Mouse (Mus musculus) liver, embryonic 14.5 days (tissue): ENCODE data around the gene Snx18. TPM values are rescaled to one million over a fixed set of nuclear protein-coding genes. Genes with fewer than 3 reads are reported as not detected.

Experiments
- ATAC-seq: fragments of 200-750 bp; cut with Nextera tagmentation; 2 replicates; pipeline ENCODE4 v1.8.0; 2017; ENCODE audit warnings: moderate number of reproducible peaks, mild to moderate bottlenecking, moderate library complexity; ENCODE audit not compliant: insufficient read depth
- DNase-seq, 3 experiments: peaks; one replicate each; pipeline ENCODE4 v3.0.0-alpha.2; 2012 to 2013; ENCODE audit warnings: low read depth in 3 of 3, low spot score in 3 of 3
- H3K27ac ChIP-seq: fragments of 300-500 bp; sonication (generic); 2 replicates; pipeline ENCODE4 v1.5.1; 2014; ENCODE audit warnings: moderate library complexity, mild to moderate bottlenecking, control low read depth, inconsistent platforms
- H3K27me3 ChIP-seq: fragments of 300-500 bp; sonication (generic); 2 replicates; pipeline ENCODE4 v1.6.1; 2014; ENCODE audit warnings: mild to moderate bottlenecking, low read length, moderate library complexity; ENCODE audit not compliant: control insufficient read depth, insufficient read depth
- H3K36me3 ChIP-seq: fragments of 300-500 bp; sonication (generic); replicated peaks from 2 replicates; pipeline ENCODE4 v1.6.1; 2014; ENCODE audit warnings: low read depth; ENCODE audit not compliant: control insufficient read depth, insufficient read depth
- H3K4me1 ChIP-seq, 2 experiments: fragments of 200-500 bp in 1 of 2; fragments of 300-500 bp in 1 of 2; sonication (generic) in 1 of 2; replicated peaks; 2 replicates each; pipeline ENCODE4 v1.6.1; 2012 to 2014; ENCODE audit warnings: antibody characterized with exemption in 1 of 2, inconsistent platforms in 1 of 2, low read length in 1 of 2; ENCODE audit not compliant: control insufficient read depth in 2 of 2, insufficient read depth in 2 of 2
- H3K4me2 ChIP-seq: fragments of 300-500 bp; sonication (generic); 2 replicates; pipeline ENCODE4 v1.6.1; 2014; ENCODE audit warnings: low read depth, mild to moderate bottlenecking, control low read depth, moderate library complexity
- H3K4me3 ChIP-seq, 2 experiments: fragments of 200-500 bp in 1 of 2; fragments of 300-500 bp in 1 of 2; sonication (generic) in 1 of 2; 2 replicates each; pipeline ENCODE4 v1.5.1; 2012 to 2014; ENCODE audit warnings: low read depth in 2 of 2, low read length in 2 of 2, mild to moderate bottlenecking in 2 of 2, control low read depth in 1 of 2, inconsistent platforms in 1 of 2, moderate library complexity in 1 of 2; ENCODE audit not compliant: insufficient read depth in 1 of 2
- H3K9ac ChIP-seq: fragments of 300-500 bp; sonication (generic); replicated peaks from 2 replicates; pipeline ENCODE4 v1.6.1; 2014; ENCODE audit warnings: mild to moderate bottlenecking, control low read depth, moderate library complexity
- H3K9me3 ChIP-seq: fragments of 300-500 bp; sonication (generic); 2 replicates; pipeline ENCODE4 v1.6.1; 2016; ENCODE audit warnings: low read length, mixed read lengths; ENCODE audit not compliant: control insufficient read depth
- CTCF ChIP-seq: IDR thresholded peaks from 2 replicates; pipeline ENCODE4 v1.5.1; 2016; ENCODE audit warnings: antibody characterized with exemption, low read depth, control low read depth
- EP300 ChIP-seq: IDR thresholded peaks from 2 replicates; pipeline ENCODE4 v1.6.1; 2016; ENCODE audit warnings: antibody characterized with exemption, low read depth
- WGBS: fragments of 180-500 bp; shearing (Covaris S2); extraction: QIAGEN DNeasy Blood & Tissue Kit; methylation state at CpG from one replicate; pipeline ENCODE4 v1.1.7; 2014; ENCODE audit not compliant: insufficient replicate concordance; 5-methylcytosine and 5-hydroxymethylcytosine counted together
- polyA plus RNA-seq, 2 experiments: library from polyadenylated mRNA; depleted of rRNA in 1 of 2; stranded (reverse) in 1 of 2; unstranded in 1 of 2; fragments of >200 nt; fragmentation: Nextera tagmentation in 1 of 2; extraction: Ambion mirVana in 1 of 2; gene quantifications; 2 replicates each; pipeline versions ENCODE4 v1.2.1 to v1.2.3; 2012 to 2014

Snx18 gene
- polyA plus RNA-seq, 2 experiments: 3.8 to 5.9 TPM

DNA sequence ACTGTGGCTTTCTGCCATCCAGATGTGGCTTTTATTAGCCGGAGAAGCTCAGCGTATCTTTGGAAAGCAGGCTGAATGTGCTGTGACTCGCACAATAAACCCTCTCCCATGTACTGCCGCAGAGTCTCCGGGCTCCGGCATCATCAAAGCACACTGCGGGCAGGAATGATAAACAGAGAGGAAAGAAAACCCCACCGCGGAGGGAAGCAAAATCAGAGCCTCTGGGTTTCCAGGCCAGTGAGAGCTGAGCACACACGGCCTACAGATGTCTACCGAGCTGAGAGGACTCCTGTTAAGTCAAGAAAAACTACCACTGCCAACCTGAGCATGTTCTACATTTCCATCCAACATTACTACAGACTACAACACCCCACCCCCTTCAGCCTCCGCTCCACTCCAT lies 5.0 kb downstream of the Snx18 start:
- Histone ChIP-seq H3K27ac (no peak overlapping the region), H3K9me3 (no peaks in the 10 kb centered on the region), H3K4me1 (peaks cover 2 to 25% of the 10 kb centered on the region in 2 experiments; a peak in 2 of 4 replicates), H3K36me3 (no peaks in the 10 kb centered on the region; the same call in 1 of the 2 replicates), H3K4me3 (no peak overlapping the region; a peak in 1 of 4 replicates), H3K9ac (no peak overlapping the region), H3K4me2 (peak overlapping the region; percentile 90), H3K27me3 (no peaks in the 10 kb centered on the region)
- ATAC-seq: no peak
- TF ChIP-seq CTCF (no peak), EP300 (no peak)
- DNase-seq: no peak
- WGBS: 55% methylated on average over 12 of the region's 12 CpGs

- DNase-seq (no peak), ATAC-seq (no peak)
- H3K9me3 ChIP-seq: no peaks in the 10 kb centered on the region
- H3K36me3 ChIP-seq: no peaks in the 10 kb centered on the region; the same call in 1 of the 2 replicates
- H3K27me3 ChIP-seq: no peaks in the 10 kb centered on the region
- no peak overlapping the region for H3K27ac ChIP-seq
- TF ChIP-seq EP300: no peak
- TF ChIP-seq CTCF: no peak
- peak overlapping the region; percentile 19 for H3K4me2 ChIP-seq
- H3K4me1 ChIP-seq: peaks cover 2 to 27% of the 10 kb centered on the region in 2 experiments; a peak in 2 of 4 replicates
- WGBS: 68% methylated on average over 24 of the region's 24 CpGs
- H3K9ac ChIP-seq: no peak overlapping the region
- no peak overlapping the region for H3K4me3 ChIP-seq
Measured at GRCm38 (mm10) chr13:113612141-113612950, 6.0 kb downstream of the Snx18 start.

- H3K9ac ChIP-seq: no peak overlapping the region
- H3K9me3 ChIP-seq: no peaks in the 10 kb centered on the region
- 62% methylated on average over 13 of the region's 13 CpGs for WGBS
- no peaks in the 10 kb centered on the region for H3K36me3 ChIP-seq
- H3K4me1 ChIP-seq: peaks cover 2 to 22% of the 10 kb centered on the region in 2 experiments; a peak in 2 of 4 replicates
- no peaks in the 10 kb centered on the region for H3K27me3 ChIP-seq
- H3K4me3 ChIP-seq: no peak overlapping the region
- H3K4me2 ChIP-seq: no peak overlapping the region
- ATAC-seq: no peak
- no peak overlapping the region for H3K27ac ChIP-seq
- DNase-seq: no peak
- TF ChIP-seq CTCF (no peak), EP300 (no peak)
Measured at GRCm38 (mm10) chr13:113610732-113611500, 7.4 kb downstream of the Snx18 start.

DNA sequence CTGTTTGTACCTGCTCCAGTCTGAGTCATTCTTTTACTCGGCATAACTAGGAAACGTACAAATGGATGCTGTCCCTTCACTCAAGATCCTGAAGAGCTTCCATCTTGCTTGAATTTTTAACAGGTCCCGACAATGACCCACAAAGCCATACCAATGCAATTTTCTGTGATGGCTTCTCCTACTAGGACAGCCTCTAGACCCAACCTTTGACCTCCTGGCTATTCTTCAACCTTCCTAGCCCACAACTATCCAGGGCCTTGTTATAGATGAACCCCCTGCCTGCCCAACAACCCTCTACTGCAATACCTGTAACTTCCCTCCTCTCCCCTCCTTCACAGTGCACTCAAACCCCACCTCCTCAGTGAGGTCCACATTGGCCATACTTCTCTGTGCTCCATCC lies 8.9 kb downstream of the Snx18 start:
- 63% methylated on average over 3 of the region's 3 CpGs for WGBS
- no peak overlapping the region for H3K4me3 ChIP-seq
- H3K4me2 ChIP-seq: no peak overlapping the region
- no peak overlapping the region for H3K27ac ChIP-seq
- H3K36me3 ChIP-seq: no peaks in the 10 kb centered on the region
- H3K9me3 ChIP-seq: no peaks in the 10 kb centered on the region
- no peaks in the 10 kb centered on the region for H3K27me3 ChIP-seq
- TF ChIP-seq CTCF (no peak), EP300 (no peak)
- H3K9ac ChIP-seq: no peak overlapping the region
- no peak for ATAC-seq
- DNase-seq: no peak
- H3K4me1 ChIP-seq: peaks cover 2 to 14% of the 10 kb centered on the region in 2 experiments; a peak in 2 of 4 replicates

DNA sequence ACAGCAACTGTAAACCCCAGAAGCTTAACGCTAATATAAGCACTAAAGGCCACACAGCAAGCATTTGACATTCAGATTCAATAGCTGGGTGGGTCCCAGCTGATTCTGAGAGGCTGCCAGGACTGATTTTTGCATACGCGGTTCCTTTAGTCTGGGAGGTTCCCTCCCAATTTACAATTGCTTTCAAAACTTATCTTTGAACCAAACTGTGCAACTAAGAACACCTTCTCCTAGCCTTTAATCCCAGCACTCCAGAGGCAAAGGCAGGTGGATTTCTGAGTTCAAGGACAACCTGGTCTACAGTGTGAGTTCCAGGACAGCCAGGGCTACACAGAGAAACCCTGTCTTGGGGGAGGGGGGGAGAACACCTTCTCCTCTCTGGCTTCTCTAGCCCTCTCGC lies 10.5 kb downstream of the Snx18 start:
- H3K9me3 ChIP-seq: no peaks in the 10 kb centered on the region
- ATAC-seq (no peak), DNase-seq (no peak)
- H3K9ac ChIP-seq: no peak overlapping the region
- peaks cover 2 to 24% of the 10 kb centered on the region in 2 experiments; a peak in 3 of 4 replicates for H3K4me1 ChIP-seq
- WGBS: 81% methylated on average over 4 of the region's 4 CpGs
- H3K27ac ChIP-seq: no peak overlapping the region
- no peak overlapping the region for H3K4me2 ChIP-seq
- H3K36me3 ChIP-seq: no peaks in the 10 kb centered on the region
- TF ChIP-seq EP300 (no peak), CTCF (no peak)
- H3K27me3 ChIP-seq: no peaks in the 10 kb centered on the region
- H3K4me3 ChIP-seq: no peak overlapping the region
